Mouse (Mus musculus) CH12.LX (cell line): Measurements from ENCODE around the gene Bmp7. TPM values are rescaled to one million over a fixed set of nuclear protein-coding genes. Genes with fewer than 3 reads are reported as not detected.

Source experiments
- DNase-seq: peaks from one replicate; pipeline ENCODE4 v3.0.0-alpha.2; 2013; ENCODE audit errors: extremely low read depth
- H3K27ac ChIP-seq: 2 replicates; pipeline ENCODE4 v1.5.1; 2012; ENCODE audit warnings: low read depth, mild to moderate bottlenecking, control low read depth, moderate library complexity; ENCODE audit not compliant: insufficient read depth
- H3K27me3 ChIP-seq: replicated peaks from 2 replicates; pipeline ENCODE3; 2012; ENCODE audit warnings: inconsistent platforms
- H3K36me3 ChIP-seq, 2 experiments: replicated peaks in 1 of 2; 2 replicates each; pipeline versions ENCODE3 to v1.6.1; 2012; ENCODE audit warnings: inconsistent platforms in 1 of 2, low read length in 1 of 2, mild to moderate bottlenecking in 1 of 2, mixed read lengths in 1 of 2, moderate library complexity in 1 of 2; ENCODE audit not compliant: control insufficient read depth in 1 of 2, insufficient read depth in 1 of 2
- H3K4me1 ChIP-seq, 2 experiments: 2 replicates each; pipeline ENCODE4 v1.6.1; 2012; ENCODE audit warnings: inconsistent platforms in 1 of 2, moderate library complexity in 1 of 2; ENCODE audit not compliant: insufficient read depth in 2 of 2, control insufficient read depth in 1 of 2
- H3K4me2 ChIP-seq: 2 replicates; pipeline ENCODE4 v1.6.1; 2012; ENCODE audit warnings: low read depth, mild to moderate bottlenecking, control low read depth; ENCODE audit not compliant: poor library complexity, insufficient read depth, severe bottlenecking
- H3K4me3 ChIP-seq, 3 experiments: fragments of 150-350 bp in 1 of 3; sonication (generic) in 1 of 3; replicated peaks in 1 of 3; 2 replicates each; pipeline versions ENCODE3 to v1.5.1; 2011 to 2012; ENCODE audit warnings: low read depth in 2 of 3, low read length in 2 of 3, mild to moderate bottlenecking in 2 of 3, moderate library complexity in 2 of 3, control low read depth in 1 of 3, improper control_type of control experiment in 1 of 3, inconsistent platforms in 1 of 3, mixed read lengths in 1 of 3; ENCODE audit not compliant: poor library complexity in 1 of 3
- H3K79me2 ChIP-seq: replicated peaks from 2 replicates; pipeline ENCODE4 v1.6.1; 2012; ENCODE audit warnings: mild to moderate bottlenecking, moderate library complexity; ENCODE audit not compliant: control insufficient read depth, poor library complexity, insufficient read depth, severe bottlenecking; ENCODE audit errors: extremely low read depth
- H3K9ac ChIP-seq: 2 replicates; pipeline ENCODE4 v1.6.1; 2012; ENCODE audit warnings: low read depth, mild to moderate bottlenecking, control low read depth, moderate library complexity; ENCODE audit not compliant: insufficient read depth
- H3K9me3 ChIP-seq: replicated peaks from 2 replicates; pipeline ENCODE3; 2012; ENCODE audit warnings: low read length, inconsistent platforms, mixed read lengths
- BHLHE40 ChIP-seq: IDR thresholded peaks from 2 replicates; pipeline ENCODE4 v1.6.1; 2011; ENCODE audit warnings: mild to moderate bottlenecking, low read depth, low read length, improper control_type of control experiment
- CHD1 ChIP-seq: IDR thresholded peaks from 2 replicates; pipeline ENCODE4 v1.6.1; 2012; ENCODE audit warnings: low read depth, low read length, improper control_type of control experiment, inconsistent platforms
- CHD2 ChIP-seq: IDR thresholded peaks from 2 replicates; pipeline ENCODE4 v1.6.1; 2011; ENCODE audit warnings: low read length, improper control_type of control experiment
- CTCF ChIP-seq, 2 experiments: IDR thresholded peaks in 1 of 2; conservative IDR thresholded peaks in 1 of 2; 2 replicates each; pipeline ENCODE4 v1.5.1; 2011 to 2012; ENCODE audit warnings: low read depth in 2 of 2, low read length in 2 of 2, improper control_type of control experiment in 1 of 2, inconsistent platforms in 1 of 2, mild to moderate bottlenecking in 1 of 2, moderate library complexity in 1 of 2
- E2F4 ChIP-seq: IDR thresholded peaks from 2 replicates; pipeline ENCODE4 v1.6.1; 2011; ENCODE audit warnings: low read depth, low read length, improper control_type of control experiment; ENCODE audit not compliant: insufficient replicate concordance
- ELF1 ChIP-seq: IDR thresholded peaks from 2 replicates; pipeline ENCODE4 v1.6.1; 2014; ENCODE audit warnings: low read depth, mild to moderate bottlenecking, inconsistent platforms, low read length, improper control_type of control experiment
- EP300 ChIP-seq: IDR thresholded peaks from 2 replicates; pipeline ENCODE4 v1.6.1; 2011; ENCODE audit warnings: low read length, improper control_type of control experiment
- ETS1 ChIP-seq: conservative IDR thresholded peaks from 2 replicates; pipeline ENCODE4 v1.6.1; 2012; ENCODE audit warnings: low read depth, mild to moderate bottlenecking, inconsistent platforms, low read length, improper control_type of control experiment, moderate library complexity
- GABPA ChIP-seq: IDR thresholded peaks from 2 replicates; pipeline ENCODE4 v1.6.1; 2012; ENCODE audit warnings: low read depth, low read length, improper control_type of control experiment, inconsistent platforms; ENCODE audit not compliant: insufficient replicate concordance
- HCFC1 ChIP-seq: IDR thresholded peaks from 2 replicates; pipeline ENCODE4 v1.6.1; 2012; ENCODE audit warnings: low read depth, mild to moderate bottlenecking, inconsistent platforms, low read length, improper control_type of control experiment
- IRF4 ChIP-seq: IDR thresholded peaks from 2 replicates; pipeline ENCODE4 v1.6.1; 2014; ENCODE audit warnings: low read depth, mild to moderate bottlenecking, inconsistent platforms, low read length, improper control_type of control experiment
- JUN ChIP-seq: IDR thresholded peaks from 2 replicates; pipeline ENCODE4 v1.6.1; 2011; ENCODE audit warnings: low read depth, mild to moderate bottlenecking, low read length, improper control_type of control experiment, moderate library complexity; ENCODE audit not compliant: insufficient read depth
- JUND ChIP-seq: conservative IDR thresholded peaks from 2 replicates; pipeline ENCODE4 v1.6.1; 2011; ENCODE audit warnings: low read depth, low read length, improper control_type of control experiment
- KAT2A ChIP-seq: IDR thresholded peaks from 2 replicates; pipeline ENCODE4 v1.6.1; 2012; ENCODE audit warnings: low read length, improper control_type of control experiment, inconsistent platforms; ENCODE audit not compliant: insufficient replicate concordance
- MAFK ChIP-seq: IDR thresholded peaks from 2 replicates; pipeline ENCODE4 v1.6.1; 2011; ENCODE audit warnings: low read length, improper control_type of control experiment; ENCODE audit not compliant: insufficient replicate concordance
- MAX ChIP-seq: IDR thresholded peaks from 2 replicates; pipeline ENCODE4 v1.6.1; 2011; ENCODE audit warnings: low read length, improper control_type of control experiment
- MAZ ChIP-seq: IDR thresholded peaks from 2 replicates; pipeline ENCODE4 v1.6.1; 2012; ENCODE audit warnings: low read depth, mild to moderate bottlenecking, inconsistent platforms, low read length, improper control_type of control experiment, moderate library complexity
- MEF2A ChIP-seq: IDR thresholded peaks from 2 replicates; pipeline ENCODE4 v1.6.1; 2014; ENCODE audit warnings: low read depth, mild to moderate bottlenecking, inconsistent platforms, low read length, improper control_type of control experiment, borderline replicate concordance
- MXI1 ChIP-seq: IDR thresholded peaks from 2 replicates; pipeline ENCODE4 v1.6.1; 2011; ENCODE audit warnings: mild to moderate bottlenecking, low read depth, low read length, improper control_type of control experiment
- MYC ChIP-seq: IDR thresholded peaks from 2 replicates; pipeline ENCODE4 v1.6.1; 2011; ENCODE audit warnings: low read depth, mild to moderate bottlenecking, improper control_type of control experiment, low read length
- NELFE ChIP-seq: IDR thresholded peaks from 2 replicates; pipeline ENCODE4 v1.6.1; 2011; ENCODE audit warnings: low read depth, low read length, improper control_type of control experiment
- NRF1 ChIP-seq: IDR thresholded peaks from 2 replicates; pipeline ENCODE4 v1.6.1; 2014; ENCODE audit warnings: low read depth, mild to moderate bottlenecking, inconsistent platforms, low read length, improper control_type of control experiment, moderate library complexity
- PAX5 ChIP-seq: IDR thresholded peaks from 2 replicates; pipeline ENCODE4 v1.6.1; 2012; ENCODE audit warnings: low read length, inconsistent platforms, mixed read lengths
- POLR2A ChIP-seq: IDR thresholded peaks from 2 replicates; pipeline ENCODE4 v1.6.1; 2011; ENCODE audit warnings: low read depth, mild to moderate bottlenecking, improper control_type of control experiment, low read length
- POLR2AphosphoS2 ChIP-seq: IDR thresholded peaks from 2 replicates; pipeline ENCODE4 v1.6.1; 2011; ENCODE audit warnings: low read depth, low read length, improper control_type of control experiment
- RAD21 ChIP-seq: IDR thresholded peaks from 2 replicates; pipeline ENCODE4 v1.6.1; 2011; ENCODE audit warnings: low read depth, mild to moderate bottlenecking, low read length, improper control_type of control experiment, moderate library complexity
- RCOR1 ChIP-seq: conservative IDR thresholded peaks from 2 replicates; pipeline ENCODE4 v1.6.1; 2012; ENCODE audit warnings: low read depth, mild to moderate bottlenecking, inconsistent platforms, low read length, improper control_type of control experiment
- SIN3A ChIP-seq: IDR thresholded peaks from 2 replicates; pipeline ENCODE4 v1.6.1; 2012; ENCODE audit warnings: low read length, improper control_type of control experiment, inconsistent platforms
- SMC3 ChIP-seq: IDR thresholded peaks from 2 replicates; pipeline ENCODE4 v1.6.1; 2011; ENCODE audit warnings: low read depth, low read length, improper control_type of control experiment
- TBP ChIP-seq: conservative IDR thresholded peaks from 2 replicates; pipeline ENCODE4 v1.6.1; 2011; ENCODE audit warnings: low read depth, low read length, improper control_type of control experiment
- TCF12 ChIP-seq: IDR thresholded peaks from 2 replicates; pipeline ENCODE4 v1.6.1; 2014; ENCODE audit warnings: low read depth, mild to moderate bottlenecking, inconsistent platforms, low read length, improper control_type of control experiment
- UBTF ChIP-seq: IDR thresholded peaks from 2 replicates; pipeline ENCODE4 v1.6.1; 2012; ENCODE audit warnings: low read depth, mild to moderate bottlenecking, inconsistent platforms, low read length, improper control_type of control experiment, moderate library complexity
- USF1 ChIP-seq: IDR thresholded peaks from 2 replicates; pipeline ENCODE4 v1.6.1; 2014; ENCODE audit warnings: low read depth, mild to moderate bottlenecking, inconsistent platforms, low read length, improper control_type of control experiment
- USF2 ChIP-seq: conservative IDR thresholded peaks from 2 replicates; pipeline ENCODE4 v1.6.1; 2011; ENCODE audit warnings: low read depth, low read length, improper control_type of control experiment
- ZC3H11A ChIP-seq: IDR thresholded peaks from 2 replicates; pipeline ENCODE4 v1.6.1; 2012; ENCODE audit warnings: low read depth, mild to moderate bottlenecking, inconsistent platforms, low read length, improper control_type of control experiment
- ZKSCAN1 ChIP-seq: IDR thresholded peaks from 2 replicates; pipeline ENCODE4 v1.6.1; 2012; ENCODE audit warnings: low read depth, inconsistent platforms, low read length, improper control_type of control experiment, borderline replicate concordance
- ZMIZ1 ChIP-seq: IDR thresholded peaks from 2 replicates; pipeline ENCODE4 v1.6.1; 2012; ENCODE audit warnings: low read depth, mild to moderate bottlenecking, inconsistent platforms, low read length, improper control_type of control experiment
- ZNF384 ChIP-seq: IDR thresholded peaks from 2 replicates; pipeline ENCODE4 v1.6.1; 2012; ENCODE audit warnings: low read depth, low read length, improper control_type of control experiment, inconsistent platforms
- dilution Hi-C: fragments of 300-500 bp; cut with MboI; formaldehyde crosslinking; loops from 2 replicates; pipeline ENCODE4 v1.14.3; 2020; ENCODE audit warnings: low sequenced_read_pairs; ENCODE audit not compliant: extremely low pct_unique_long_range_greater_than_20kb, extremely low pct_ligation_motif_present
- in situ Hi-C: fragments of 300-500 bp; cut with MboI; formaldehyde crosslinking; loops from 3 replicates; pipeline ENCODE4 v1.14.3; 2019; ENCODE audit warnings: low sequenced_read_pairs, low pct_ligation_motif_present, low pct_unique_long_range_greater_than_20kb, mixed read lengths
- polyA plus RNA-seq: library from polyadenylated mRNA; unstranded; fragments of >175 nt; gene quantifications from 2 replicates; pipeline ENCODE4 v1.2.1, GENCODE M21; 2012; ENCODE audit warnings: low read depth; ENCODE audit not compliant: insufficient read length
- total RNA-seq, 2 experiments: library from RNA; depleted of rRNA; stranded (reverse); fragments of 300-350 nt in 1 of 2; fragments of >200 nt in 1 of 2; gene quantifications; 2 replicates each; pipeline ENCODE4 v1.2.3; 2012 to 2014

Bmp7 gene
- total and polyA plus RNA-seq, 3 experiments: 0.16 to 0.51 (median 0.47) TPM

- Histone ChIP-seq H3K4me1 (peaks cover 11 to 40% of the 10 kb centered on the region in 2 experiments), H3K27ac (no peak overlapping the region), H3K9ac (no peak overlapping the region), H3K4me3 (peak overlapping the region in 2 of 3 experiments; percentile 2 to 50), H3K79me2 (no peaks in the 10 kb centered on the region), H3K27me3 (no peaks in the 10 kb centered on the region)
- in situ Hi-C loops: no loop called here
- dilution Hi-C loops: no loop called here
- DNase-seq: peak; percentile 60
- TF ChIP-seq ZC3H11A (no peak), ZMIZ1 (no peak), ETS1 (peak; percentile 49; the same call in 1 of the 2 replicates), E2F4 (no peak), MEF2A (no peak), ELF1 (peak; percentile 47; the same call in 1 of the 2 replicates), RAD21 (no peak; the same call in 1 of the 2 replicates), KAT2A (no peak), CHD2 (0 out of 2 replicates have a peak, but pooled peaks have one; percentile 37), TCF12 (no peak), IRF4 (no peak), NRF1 (no peak), ZNF384 (no peak), NELFE (no peak), TBP (no peak), ZKSCAN1 (no peak), PAX5 (no peak), MYC (no peak), BHLHE40 (no peak), JUND (peak; percentile 50; the same call in 1 of the 2 replicates), UBTF (no peak), POLR2AphosphoS2 (no peak), MAFK (no peak), CHD1 (no peak), SIN3A (0 out of 2 replicates have a peak, but pooled peaks have one; percentile 35), USF2 (no peak), USF1 (no peak), SMC3 (no peak), HCFC1 (no peak), MAZ (no peak), MXI1 (no peak), POLR2A (no peak), EP300 (0 out of 2 replicates have a peak, but pooled peaks have one; percentile 36), MAX (no peak), JUN (no peak), RCOR1 (no peak), CTCF (conservative IDR thresholded peaks at IDR 0.05 in 1 of 2, IDR thresholded peaks at IDR 0.05 in 1 of 2; ENCODE audit: low read depth in 2 of 2, low read length in 2 of 2) (peak in 1 of 2 experiments; percentile 30; a peak in 1 of 4 replicates), GABPA (no peak)
- TF ChIP-seq, all 38 proteins: peak for 7
- H3K4me2 ChIP-seq: peak overlapping the region; percentile 77
- H3K9me3 ChIP-seq: peaks cover 4% of the 10 kb centered on the region
- no peaks in the 10 kb centered on the region for H3K36me3 ChIP-seq
Measured at GRCm38 (mm10) chr2:172976661-172977238, 36.6 kb upstream of the Bmp7 start.
